Mouse (Mus musculus) heart, postnatal 14 days (tissue): ENCODE results near the gene Olfr1280. TPM values are rescaled to one million over a fixed set of nuclear protein-coding genes. Genes with fewer than 3 reads are reported as not detected.
"Not testable (repeated sequence)": the region's sequence is repeated elsewhere in the genome, so short reads cannot be mapped to it uniquely, and the experiment has no call there.

Experiments used
- DNase-seq, 2 experiments: peaks; one replicate each; pipeline ENCODE4 v3.0.0; 2021 to 2022
- intact Hi-C: fragments of 180-260 bp; cut with DNase I; formaldehyde crosslinking; loops from one replicate; pipeline ENCODE4 v1.15.1; 2025
- long read RNA-seq, 2 experiments: library from polyadenylated mRNA; stranded (forward); transcript quantifications; one replicate each; pipeline ENCODE4 v2.0.0; 2021
- total RNA-seq, 2 experiments: library from RNA; stranded (reverse); gene quantifications; 2 replicates each; pipeline ENCODE4 v1.2.3; 2021

Olfr1280 gene
- total RNA-seq: not detected
- long read RNA-seq, experiment 1: 0 reads
- long read RNA-seq, experiment 2: 0 reads

DNA sequence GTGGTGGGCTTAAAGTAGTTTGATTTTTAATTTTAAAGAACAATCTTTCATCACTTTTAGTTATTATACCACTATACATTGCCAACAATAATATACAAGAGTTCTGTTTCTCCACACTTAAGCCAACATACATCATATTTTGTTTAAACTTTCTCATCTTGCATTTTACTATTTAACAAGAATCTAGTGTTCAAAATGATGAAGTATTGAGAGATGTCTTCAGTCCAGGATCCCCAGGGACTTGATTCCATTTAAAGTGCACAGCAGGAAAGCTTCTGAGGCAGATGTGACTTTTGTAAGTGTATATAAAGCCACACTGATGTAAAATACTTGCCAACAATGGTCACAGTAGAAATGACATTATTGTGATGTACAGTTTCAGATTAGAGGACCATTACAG, at the start of gene Olfr1280:
Gene Olfr1280 (plus strand): TSS at position 301 of the 400 bp plus-strand sequence.
- no peak for DNase-seq
- intact Hi-C loops: no loop called here

DNA sequence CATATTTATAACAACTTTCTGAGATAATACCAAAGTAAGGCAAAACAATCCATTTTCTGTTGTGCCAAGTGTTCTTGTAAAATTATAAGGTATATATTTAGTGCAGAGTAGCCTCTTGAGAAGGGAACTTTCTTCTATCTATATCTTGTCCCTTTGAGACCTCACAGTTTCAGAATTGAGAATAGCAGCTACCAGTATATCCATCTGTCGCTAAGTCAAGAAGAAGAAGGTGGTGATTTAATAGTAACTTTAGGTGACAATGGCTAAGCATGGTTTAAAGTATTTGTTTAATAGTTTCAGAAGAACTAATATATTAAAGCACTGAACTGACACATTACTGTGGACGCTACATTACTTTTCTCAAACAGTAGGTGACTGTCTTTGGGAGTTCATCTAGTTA, 39.8 kb upstream of the Olfr1280 start, which contains the start of gene Olfr1277:
Gene Olfr1277 (minus strand): TSS at position 101 of the 400 bp plus-strand sequence.
- DNase-seq: no peak
- intact Hi-C loops: no loop called here

DNA sequence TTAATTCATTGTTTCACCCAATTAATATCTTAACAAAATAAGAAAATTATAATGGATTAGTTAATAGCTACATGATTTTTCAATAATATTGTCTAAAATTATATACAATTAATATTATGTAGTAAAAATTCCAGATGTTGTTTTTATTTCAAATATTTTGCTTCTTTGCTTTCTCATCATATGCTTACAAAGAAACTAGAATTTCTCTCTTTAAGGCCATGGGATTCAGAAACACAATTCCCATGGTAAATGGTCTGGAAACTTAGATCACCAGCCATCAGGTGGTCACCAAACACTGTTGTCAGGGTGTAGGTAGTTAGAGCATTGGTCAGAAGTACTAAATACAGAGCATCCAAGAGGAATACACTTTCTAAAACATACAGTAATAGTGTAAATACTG, 24.0 kb upstream of the Olfr1280 start, which contains the start of gene Olfr1278:
Gene Olfr1278 (plus strand): TSS at position 301 of the 400 bp plus-strand sequence.
- intact Hi-C loops: no loop called here
- no peak for DNase-seq

DNA sequence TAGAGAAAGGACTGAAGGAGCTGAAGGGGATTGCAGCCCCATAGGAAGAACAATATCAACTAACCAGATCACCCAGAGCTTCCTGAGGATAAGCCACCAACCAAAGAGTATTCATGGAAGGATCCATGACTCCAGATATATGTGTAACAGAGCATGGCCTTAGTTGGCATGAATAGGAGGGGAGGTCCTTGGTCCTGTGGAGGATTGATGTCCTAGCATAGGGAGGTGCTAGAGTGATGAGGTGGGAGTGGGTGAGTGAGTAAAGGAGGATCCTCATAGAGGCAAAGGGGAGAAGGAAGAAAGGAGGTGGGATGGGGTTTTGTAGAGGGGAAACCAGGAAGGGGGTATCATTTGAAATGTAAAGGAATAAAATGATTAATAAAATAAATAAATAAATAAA, 15.3 kb upstream of the Olfr1280 start:
- intact Hi-C loops: no loop called here
- no peak for DNase-seq

DNA sequence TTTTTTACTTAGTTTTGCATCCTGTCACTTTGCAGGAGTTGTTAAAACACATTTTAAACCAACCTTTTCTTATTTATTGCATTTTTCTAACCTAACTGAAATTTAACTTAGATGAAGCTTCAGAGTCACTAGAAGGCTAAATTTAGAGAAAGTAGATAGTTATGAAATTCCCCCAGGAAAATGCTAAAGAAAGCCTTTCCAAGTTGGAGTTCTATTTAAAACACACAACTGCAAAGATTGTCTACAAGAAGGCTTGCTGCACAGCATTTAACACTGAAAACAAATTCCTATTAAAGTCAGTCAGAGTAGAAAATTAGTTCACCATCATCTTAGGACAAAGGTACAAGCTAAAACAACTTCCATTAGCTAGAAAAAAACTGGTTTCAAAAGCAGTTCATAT, 13.4 kb upstream of the Olfr1280 start, which contains the start of gene Olfr1279:
Gene Olfr1279 (plus strand): TSS at position 262 of the 400 bp plus-strand sequence.
- intact Hi-C loops: no loop called here
- DNase-seq: no peak

DNA sequence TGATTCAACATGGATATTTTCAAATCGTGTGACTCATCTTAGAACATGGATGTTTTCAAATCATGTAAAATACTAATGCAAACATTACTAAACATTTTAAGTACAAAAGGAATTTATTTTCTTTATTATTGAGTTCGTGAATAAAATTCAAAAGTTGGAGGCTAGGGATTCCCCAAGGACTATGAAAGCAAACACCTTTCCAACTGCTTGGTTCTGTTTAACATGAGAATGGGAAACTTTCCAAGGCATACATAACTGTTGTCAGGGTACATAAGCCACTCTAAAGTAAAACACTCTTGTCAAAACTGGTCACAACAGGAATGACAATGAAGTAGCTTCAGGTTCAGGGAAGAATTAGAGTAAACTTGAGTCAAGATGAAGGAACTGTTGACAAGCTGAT, 12.4 kb downstream of the Olfr1280 start, which contains the start of gene Olfr1281:
Gene Olfr1281 (plus strand): TSS at position 301 of the 400 bp plus-strand sequence.
- DNase-seq: no peak
- intact Hi-C loops: no loop called here

DNA sequence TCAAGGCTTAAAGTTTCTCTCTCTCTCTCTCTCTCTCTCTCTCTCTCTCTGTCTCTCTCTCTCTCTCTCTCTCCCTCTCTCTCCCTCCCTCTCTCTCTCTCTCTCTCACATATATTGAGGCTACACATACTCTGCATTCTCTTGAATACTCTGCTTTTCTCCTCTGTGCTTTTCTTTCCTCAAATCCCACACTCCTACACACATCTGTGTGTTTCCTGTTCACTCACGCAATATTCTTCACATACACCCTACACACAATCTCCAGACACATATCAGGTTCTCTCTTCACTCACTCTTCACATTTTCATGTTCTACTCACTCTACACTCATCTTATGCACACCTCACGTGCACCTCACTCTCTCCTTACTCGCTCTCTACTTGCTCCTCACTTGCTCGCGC, 19.9 kb downstream of the Olfr1280 start:
- DNase-seq, intact Hi-C loops: not testable (repeated sequence)

DNA sequence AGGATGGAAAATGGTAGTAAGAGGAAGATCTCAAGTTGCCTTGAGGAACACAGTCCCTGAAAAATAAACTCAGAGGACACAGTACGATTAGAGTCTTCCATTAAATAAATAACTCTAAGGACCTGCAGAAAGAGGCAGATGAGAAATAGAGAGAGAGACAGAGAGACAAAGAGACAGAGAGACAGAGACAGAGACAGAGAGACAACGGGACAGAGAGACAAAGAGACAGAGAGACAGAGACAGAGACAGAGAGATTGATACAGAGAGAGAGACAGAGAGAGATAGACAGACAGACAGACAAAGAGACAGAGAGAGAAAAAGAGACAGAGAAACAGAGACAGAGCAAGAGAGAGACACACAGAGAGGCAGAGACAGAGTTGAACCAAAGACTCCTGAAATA, 22.2 kb downstream of the Olfr1280 start, which contains the start of gene Olfr1282:
Gene Olfr1282 (minus strand): TSS at position 101 of the 400 bp plus-strand sequence.
- DNase-seq: no peak
- intact Hi-C loops: no loop called here

DNA sequence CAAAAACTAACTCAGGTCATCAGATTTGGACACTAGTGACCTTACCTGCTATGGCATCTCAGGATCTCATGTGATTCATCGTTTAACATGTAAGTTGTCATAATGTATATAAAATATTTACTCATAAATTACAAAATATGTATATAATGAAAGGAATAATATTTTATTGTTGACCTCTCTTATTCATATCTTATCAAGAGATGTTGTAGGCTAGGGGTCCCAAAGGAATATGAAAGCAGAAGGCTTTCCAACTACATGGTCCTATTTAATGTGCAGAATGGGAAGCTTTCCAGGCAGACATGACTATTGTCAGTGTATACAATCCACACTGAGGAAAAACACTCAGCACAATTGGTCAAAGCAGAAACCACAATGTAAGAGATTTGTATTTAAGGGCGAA, 52.7 kb downstream of the Olfr1280 start, which contains the start of gene Olfr1283:
Gene Olfr1283 (plus strand): TSS at position 301 of the 400 bp plus-strand sequence.
- no peak for DNase-seq
- intact Hi-C loops: no loop called here

DNA sequence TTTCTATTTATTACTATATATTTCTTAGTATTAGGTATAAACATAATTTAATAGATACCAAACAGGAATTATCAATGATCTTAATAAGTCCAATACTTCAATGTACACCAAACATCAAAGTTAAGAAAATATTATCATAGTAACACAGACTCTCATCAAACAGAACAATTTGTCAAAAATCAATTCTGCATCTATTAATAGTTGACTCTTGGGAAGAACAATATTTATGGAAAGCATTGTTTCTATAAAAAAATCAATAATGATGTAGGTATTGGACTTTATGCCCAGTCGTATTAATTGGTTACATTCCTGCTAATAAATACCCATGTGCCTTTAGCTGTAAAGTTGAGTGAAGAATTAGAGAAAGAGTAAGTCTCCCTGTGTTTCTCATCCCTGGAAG, 61.4 kb downstream of the Olfr1280 start, which contains the start of gene Olfr1284:
Gene Olfr1284 (plus strand): TSS at position 301 of the 400 bp plus-strand sequence.
- intact Hi-C loops: no loop called here
- DNase-seq: no peak

Other genes starting within 250 kb of the Olfr1280 start
- not detected for gene Gm13941, start 208.0 kb upstream of the Olfr1280 start, total RNA-seq
- not detected for gene Gm15130, start 161.1 kb upstream of the Olfr1280 start, total RNA-seq
- not detected for gene 4930430A15Rik, start 84.4 kb upstream of the Olfr1280 start, total RNA-seq
- gene Olfr1275, start 78.7 kb upstream of the Olfr1280 start, total RNA-seq: not detected
- not detected for gene Olfr1276, start 59.5 kb upstream of the Olfr1280 start, total RNA-seq
- gene Olfr1277, start 39.9 kb upstream of the Olfr1280 start, total RNA-seq: not detected
- gene Olfr1278, start 23.9 kb upstream of the Olfr1280 start, total RNA-seq: not detected
- not detected for gene Olfr1279, start 13.4 kb upstream of the Olfr1280 start, total RNA-seq
- not detected for gene Olfr1281, start 12.5 kb downstream of the Olfr1280 start, total RNA-seq
- not detected for gene Olfr1282, start 22.1 kb downstream of the Olfr1280 start, total RNA-seq
- gene Olfr1283, start 52.8 kb downstream of the Olfr1280 start, total RNA-seq: not detected
- gene Olfr1284, start 61.5 kb downstream of the Olfr1280 start, total RNA-seq: not detected
- gene Olfr1286, start 109.1 kb downstream of the Olfr1280 start, total RNA-seq: not detected
- not detected for gene Olfr1287, start 135.1 kb downstream of the Olfr1280 start, total RNA-seq
- gene Olfr1288, start 160.1 kb downstream of the Olfr1280 start, total RNA-seq: not detected
- gene Olfr1289, start 166.8 kb downstream of the Olfr1280 start, total RNA-seq: not detected
- not detected for gene Olfr1290, start 179.8 kb downstream of the Olfr1280 start, total RNA-seq
- gene Olfr1291-ps1, start 183.2 kb downstream of the Olfr1280 start, total RNA-seq: not detected
- not detected for gene Olfr1293-ps, start 211.2 kb downstream of the Olfr1280 start, total RNA-seq
- not detected for gene Olfr1294, start 226.3 kb downstream of the Olfr1280 start, total RNA-seq